Mouse (Mus musculus): Measurements from ENCODE around the gene Prrc2b. TPM values are rescaled to one million over a fixed set of nuclear protein-coding genes. Genes with fewer than 3 reads are reported as not detected.

Gene Prrc2b
- polyA plus RNA-seq, 1 experiment from 2014 or later: 96.9 TPM

GRCm38 (mm10) chr2:32220969-32221368 lies 70.1 kb downstream of the Prrc2b start:
- Histone ChIP-seq H3K27me3 (no peaks in the 10 kb centered on the region), H3K4me3 (replicated peaks) (no peak overlapping the region), H3K9me3 (no peaks in the 10 kb centered on the region), H3K4me1 (no peaks in the 10 kb centered on the region), H3K27ac (no peak overlapping the region), H3K9ac (no peak overlapping the region), H3K36me3 (replicated peaks) (peaks cover 100% of the 10 kb centered on the region), H3K4me2 (no peak overlapping the region)
- WGBS: 94% methylated on average over 10 of the region's 10 CpGs
- ATAC-seq (ENCODE audit: low FRiP score): no peak

- Histone ChIP-seq H3K4me2 (no peak overlapping the region), H3K36me3 (replicated peaks) (peaks cover 100% of the 10 kb centered on the region), H3K4me3 (replicated peaks) (no peak overlapping the region), H3K27me3 (no peaks in the 10 kb centered on the region), H3K9ac (no peak overlapping the region), H3K9me3 (no peaks in the 10 kb centered on the region), H3K4me1 (no peaks in the 10 kb centered on the region), H3K27ac (no peak overlapping the region)
- 90% methylated on average over 7 of the region's 7 CpGs for WGBS
- ATAC-seq (ENCODE audit: low FRiP score): no peak
Measured at GRCm38 (mm10) chr2:32221577-32221976, 70.7 kb downstream of the Prrc2b start.

- H3K27ac ChIP-seq: no peak overlapping the region
- WGBS: 94% methylated on average over 10 of the region's 10 CpGs
- no peaks in the 10 kb centered on the region for H3K4me1 ChIP-seq
- H3K9me3 ChIP-seq: no peaks in the 10 kb centered on the region
- no peak overlapping the region for H3K9ac ChIP-seq
- peaks cover 100% of the 10 kb centered on the region for H3K36me3 ChIP-seq (replicated peaks)
- no peak for ATAC-seq (ENCODE audit: low FRiP score)
- no peaks in the 10 kb centered on the region for H3K27me3 ChIP-seq
- no peak overlapping the region for H3K4me2 ChIP-seq
- H3K4me3 ChIP-seq (replicated peaks): no peak overlapping the region
Measured at GRCm38 (mm10) chr2:32222057-32222456, 71.2 kb downstream of the Prrc2b start.

- Histone ChIP-seq H3K36me3 (replicated peaks) (peaks cover 45% of the 10 kb centered on the region), H3K4me3 (replicated peaks) (peak overlapping the region; percentile 69), H3K27ac (peak overlapping the region; percentile 89), H3K27me3 (no peaks in the 10 kb centered on the region), H3K4me2 (peak overlapping the region; percentile 79), H3K9ac (peak overlapping the region; percentile 74), H3K4me1 (peaks cover 24% of the 10 kb centered on the region), H3K9me3 (no peaks in the 10 kb centered on the region)
- ATAC-seq (ENCODE audit: low FRiP score): no peak
- 41% methylated on average over 7 of the region's 7 CpGs for WGBS
Measured at GRCm38 (mm10) chr2:32235433-32235832, 84.6 kb downstream of the Prrc2b start.

- H3K4me3 ChIP-seq (replicated peaks): peak within 1 kb of the TSS; percentile 69
- peak within 1 kb of the TSS; percentile 79 for H3K4me2 ChIP-seq
- peak within 1 kb of the TSS; percentile 74 for H3K9ac ChIP-seq
- H3K36me3 ChIP-seq (replicated peaks): peaks cover 44% of the 10 kb centered on the region
- H3K9me3 ChIP-seq: no peaks in the 10 kb centered on the region
- H3K4me1 ChIP-seq: peaks cover 24% of the 10 kb centered on the region
- ATAC-seq (ENCODE audit: low FRiP score): peak; percentile 91
- no peaks in the 10 kb centered on the region for H3K27me3 ChIP-seq
- whole genome bisulfite sequencing: under 1% methylated on average over 54 of the region's 54 CpGs
- peak within 1 kb of the TSS; percentile 89 for H3K27ac ChIP-seq
Measured at GRCm38 (mm10) chr2:32235886-32236759, 85.2 kb downstream of the Prrc2b start, which contains the start of gene Pomt1. Gene Pomt1, plus strand, starts transcription at chr2:32236590.

GRCm38 (mm10) chr2:32236760-32237487 lies 86.0 kb downstream of the Prrc2b start:
- peak overlapping the region; percentile 74 for H3K9ac ChIP-seq
- peaks cover 24% of the 10 kb centered on the region for H3K4me1 ChIP-seq
- ATAC-seq (ENCODE audit: low FRiP score): peak; percentile 52
- peaks cover 43% of the 10 kb centered on the region for H3K36me3 ChIP-seq (replicated peaks)
- peak overlapping the region; percentile 89 for H3K27ac ChIP-seq
- H3K4me2 ChIP-seq: peak overlapping the region; percentile 79
- H3K9me3 ChIP-seq: no peaks in the 10 kb centered on the region
- WGBS: under 1% methylated on average over 20 of the region's 20 CpGs
- peak overlapping the region; percentile 69 for H3K4me3 ChIP-seq (replicated peaks)
- no peaks in the 10 kb centered on the region for H3K27me3 ChIP-seq

GRCm38 (mm10) chr2:32237571-32237970 lies 86.7 kb downstream of the Prrc2b start:
- no peak overlapping the region for H3K27ac ChIP-seq
- H3K36me3 ChIP-seq (replicated peaks): peaks cover 39% of the 10 kb centered on the region
- WGBS: 45% methylated on average over 4 of the region's 4 CpGs
- peak overlapping the region; percentile 69 for H3K4me3 ChIP-seq (replicated peaks)
- no peaks in the 10 kb centered on the region for H3K27me3 ChIP-seq
- no peaks in the 10 kb centered on the region for H3K9me3 ChIP-seq
- H3K4me2 ChIP-seq: peak overlapping the region; percentile 79
- peaks cover 24% of the 10 kb centered on the region for H3K4me1 ChIP-seq
- peak overlapping the region; percentile 74 for H3K9ac ChIP-seq
- ATAC-seq (ENCODE audit: low FRiP score): no peak

- no peak for ATAC-seq (ENCODE audit: low FRiP score)
- WGBS: 92% methylated on average over 9 of the region's 9 CpGs
Measured at GRCm38 (mm10) chr2:32238708-32239435, 88.0 kb downstream of the Prrc2b start.

GRCm38 (mm10) chr2:32240591-32240990 lies 89.7 kb downstream of the Prrc2b start:
- H3K36me3 ChIP-seq (replicated peaks): peaks cover 53% of the 10 kb centered on the region

More at GRCm38 (mm10) chr2:32238708-32239435, 88.0 kb downstream of the Prrc2b start:
- no peaks in the 10 kb centered on the region for H3K9me3 ChIP-seq
- no peak overlapping the region for H3K4me3 ChIP-seq (replicated peaks)
- H3K27me3 ChIP-seq: no peaks in the 10 kb centered on the region
- H3K4me2 ChIP-seq: no peak overlapping the region
- H3K4me1 ChIP-seq: peaks cover 24% of the 10 kb centered on the region
- peaks cover 39% of the 10 kb centered on the region for H3K36me3 ChIP-seq (replicated peaks)
- H3K9ac ChIP-seq: no peak overlapping the region
- no peak overlapping the region for H3K27ac ChIP-seq

GRCm38 (mm10) chr2:32242986-32243385 lies 92.1 kb downstream of the Prrc2b start:
- ATAC-seq (ENCODE audit: low FRiP score): no peak
- Histone ChIP-seq H3K9ac (no peak overlapping the region), H3K4me2 (no peak overlapping the region), H3K27me3 (no peaks in the 10 kb centered on the region), H3K4me3 (replicated peaks) (no peak overlapping the region), H3K36me3 (replicated peaks) (peaks cover 76% of the 10 kb centered on the region), H3K9me3 (no peaks in the 10 kb centered on the region), H3K27ac (no peak overlapping the region), H3K4me1 (peaks cover under 1% of the 10 kb centered on the region; the same call in 1 of the 2 replicates)
- 89% methylated on average over 4 of the region's 4 CpGs for WGBS

More at GRCm38 (mm10) chr2:32240591-32240990, 89.7 kb downstream of the Prrc2b start:
- ATAC-seq (ENCODE audit: low FRiP score): no peak
- no peaks in the 10 kb centered on the region for H3K9me3 ChIP-seq
- no peak overlapping the region for H3K9ac ChIP-seq
- H3K27ac ChIP-seq: no peak overlapping the region
- no peak overlapping the region for H3K4me3 ChIP-seq (replicated peaks)
- 87% methylated on average over 5 of the region's 5 CpGs for WGBS
- no peak overlapping the region for H3K4me2 ChIP-seq
- H3K4me1 ChIP-seq: peaks cover 12% of the 10 kb centered on the region
- H3K27me3 ChIP-seq: no peaks in the 10 kb centered on the region

- H3K27ac ChIP-seq: no peak overlapping the region
- H3K9ac ChIP-seq: no peak overlapping the region
- no peak overlapping the region for H3K4me3 ChIP-seq (replicated peaks)
- no peak for ATAC-seq (ENCODE audit: low FRiP score)
- H3K4me1 ChIP-seq: no peaks in the 10 kb centered on the region
- peaks cover 93% of the 10 kb centered on the region for H3K36me3 ChIP-seq (replicated peaks)
- H3K9me3 ChIP-seq: no peaks in the 10 kb centered on the region
- no peak overlapping the region for H3K4me2 ChIP-seq
- no peaks in the 10 kb centered on the region for H3K27me3 ChIP-seq
- whole genome bisulfite sequencing: 88% methylated on average over 4 of the region's 4 CpGs
Measured at GRCm38 (mm10) chr2:32246741-32247140, 95.9 kb downstream of the Prrc2b start.

Measured in forebrain, embryonic 12.5 days (tissue).